Mouse (Mus musculus) MEL (cell line): ENCODE measurements at regions not wholly inside any gene's neighbourhood (a gene's known extent, or its start where the extent isn't known, plus 50 kb on each side); places are given as distances from the start of the nearest gene placed in this dataset.

ENCODE experiments used
- DNase-seq: peaks from one replicate; pipeline ENCODE4 v3.0.0; 2011; ENCODE audit warnings: low read depth, low spot score
- H3K27ac ChIP-seq: 2 replicates; pipeline ENCODE4 v1.5.1; 2012; ENCODE audit warnings: low read depth, mild to moderate bottlenecking, control low read depth, low read length, moderate library complexity; ENCODE audit not compliant: control insufficient read depth
- H3K27me3 ChIP-seq, 2 experiments: fragments of 150-350 bp in 1 of 2; sonication (generic) in 1 of 2; 2 replicates each; pipeline ENCODE4 v1.6.1; 2012; ENCODE audit warnings: low read length in 2 of 2, mild to moderate bottlenecking in 2 of 2, improper control_type of control experiment in 1 of 2, moderate library complexity in 1 of 2; ENCODE audit not compliant: insufficient read depth in 2 of 2, control insufficient read depth in 1 of 2
- H3K36me3 ChIP-seq, 2 experiments: 2 replicates each; pipeline ENCODE4 v1.6.1; 2012 to 2014; ENCODE audit warnings: low read length in 2 of 2, improper control_type of control experiment in 1 of 2, inconsistent platforms in 1 of 2, mild to moderate bottlenecking in 1 of 2; ENCODE audit not compliant: insufficient read depth in 2 of 2, control insufficient read depth in 1 of 2
- H3K4me1 ChIP-seq, 2 experiments: fragments of 150-350 bp in 1 of 2; sonication (generic) in 1 of 2; 2 replicates each; pipeline ENCODE4 v1.6.1; 2012; ENCODE audit warnings: low read length in 2 of 2, improper control_type of control experiment in 1 of 2, mild to moderate bottlenecking in 1 of 2; ENCODE audit not compliant: insufficient read depth in 2 of 2, control insufficient read depth in 1 of 2
- H3K4me3 ChIP-seq, 2 experiments: fragments of 150-350 bp in 1 of 2; sonication (generic) in 1 of 2; 2 replicates each; pipeline ENCODE4 v1.5.1; 2012; ENCODE audit warnings: low read depth in 2 of 2, low read length in 2 of 2, mild to moderate bottlenecking in 2 of 2, moderate library complexity in 2 of 2, control low read depth in 1 of 2, improper control_type of control experiment in 1 of 2; ENCODE audit not compliant: control insufficient read depth in 1 of 2, insufficient read depth in 1 of 2
- H3K79me2 ChIP-seq: 2 replicates; pipeline ENCODE4 v1.6.1; 2012; ENCODE audit warnings: mild to moderate bottlenecking, low read length, moderate library complexity; ENCODE audit not compliant: control insufficient read depth, poor library complexity, insufficient read depth
- H3K9ac ChIP-seq: 2 replicates; pipeline ENCODE4 v1.6.1; 2012; ENCODE audit warnings: low read depth, mild to moderate bottlenecking, control low read depth, low read length, moderate library complexity; ENCODE audit not compliant: control insufficient read depth, poor library complexity, severe bottlenecking
- H3K9me3 ChIP-seq: fragments of 150-350 bp; sonication (generic); replicated peaks from 2 replicates; pipeline ENCODE4 v1.6.1; 2012; ENCODE audit warnings: mild to moderate bottlenecking, low read length, improper control_type of control experiment, moderate library complexity; ENCODE audit not compliant: insufficient read depth
- CHD1 ChIP-seq: IDR thresholded peaks from 2 replicates; pipeline ENCODE4 v1.6.1; 2012; ENCODE audit warnings: low read depth, mild to moderate bottlenecking, inconsistent platforms, low read length, improper control_type of control experiment
- CHD2 ChIP-seq: IDR thresholded peaks from 2 replicates; pipeline ENCODE4 v1.6.1; 2011; ENCODE audit warnings: low read length, improper control_type of control experiment
- CTCF ChIP-seq, 3 experiments: IDR thresholded peaks in 2 of 3; conservative IDR thresholded peaks in 1 of 3; 2 replicates each; pipeline ENCODE4 v1.5.1; 2011 to 2012; ENCODE audit warnings: low read length in 3 of 3, low read depth in 2 of 3, mild to moderate bottlenecking in 2 of 3, improper control_type of control experiment in 1 of 3, inconsistent platforms in 1 of 3, mixed read lengths in 1 of 3, moderate library complexity in 1 of 3; ENCODE audit not compliant: control insufficient read depth in 1 of 3, insufficient read depth in 1 of 3, poor library complexity in 1 of 3, severe bottlenecking in 1 of 3
- E2F4 ChIP-seq: IDR thresholded peaks from 2 replicates; pipeline ENCODE4 v1.6.1; 2011; ENCODE audit warnings: low read depth, low read length, improper control_type of control experiment, borderline replicate concordance
- ELF1 ChIP-seq: IDR thresholded peaks from 2 replicates; pipeline ENCODE4 v1.6.1; 2014; ENCODE audit warnings: low read depth, mild to moderate bottlenecking, inconsistent platforms, low read length, improper control_type of control experiment, moderate library complexity
- JUND ChIP-seq: IDR thresholded peaks from 2 replicates; pipeline ENCODE4 v1.6.1; 2011; ENCODE audit warnings: low read depth, mild to moderate bottlenecking, improper control_type of control experiment, low read length
- MAFK ChIP-seq: IDR thresholded peaks from 2 replicates; pipeline ENCODE4 v1.6.1; 2011; ENCODE audit warnings: low read depth, mild to moderate bottlenecking, low read length, improper control_type of control experiment, borderline replicate concordance
- MAX ChIP-seq: IDR thresholded peaks from 2 replicates; pipeline ENCODE4 v1.6.1; 2011; ENCODE audit warnings: low read length, improper control_type of control experiment
- MAZ ChIP-seq: IDR thresholded peaks from 2 replicates; pipeline ENCODE4 v1.6.1; 2012; ENCODE audit warnings: low read depth, mild to moderate bottlenecking, inconsistent platforms, low read length, improper control_type of control experiment
- MEF2A ChIP-seq: IDR thresholded peaks from 2 replicates; pipeline ENCODE4 v1.6.1; 2014; ENCODE audit warnings: low read depth, mild to moderate bottlenecking, inconsistent platforms, low read length, improper control_type of control experiment; ENCODE audit not compliant: poor library complexity, insufficient replicate concordance, severe bottlenecking; ENCODE audit errors: extremely low read depth
- NELFE ChIP-seq: IDR thresholded peaks from 2 replicates; pipeline ENCODE4 v1.6.1; 2011; ENCODE audit warnings: low read depth, low read length, improper control_type of control experiment
- POLR2A ChIP-seq, 2 experiments: IDR thresholded peaks; 2 replicates each; pipeline ENCODE4 v1.6.1; 2011 to 2012; ENCODE audit warnings: low read length in 2 of 2, mild to moderate bottlenecking in 2 of 2, control low read depth in 1 of 2, improper control_type of control experiment in 1 of 2, low read depth in 1 of 2, moderate library complexity in 1 of 2; ENCODE audit not compliant: control insufficient read depth in 1 of 2, insufficient read depth in 1 of 2, poor library complexity in 1 of 2
- POLR2AphosphoS5 ChIP-seq: IDR thresholded peaks from 2 replicates; pipeline ENCODE4 v1.6.1; 2012; ENCODE audit warnings: low read depth, borderline replicate concordance, mild to moderate bottlenecking, inconsistent platforms, low read length, moderate library complexity, mixed read lengths
- RCOR1 ChIP-seq: IDR thresholded peaks from 2 replicates; pipeline ENCODE4 v1.6.1; 2012; ENCODE audit warnings: low read depth, mild to moderate bottlenecking, inconsistent platforms, low read length, improper control_type of control experiment
- SIN3A ChIP-seq: IDR thresholded peaks from 2 replicates; pipeline ENCODE4 v1.6.1; 2012; ENCODE audit warnings: low read length, improper control_type of control experiment, inconsistent platforms
- SMC3 ChIP-seq: IDR thresholded peaks from 2 replicates; pipeline ENCODE4 v1.6.1; 2011; ENCODE audit warnings: low read depth, low read length, improper control_type of control experiment
- TAL1 ChIP-seq: IDR thresholded peaks from 2 replicates; pipeline ENCODE4 v1.6.1; 2012; ENCODE audit warnings: mild to moderate bottlenecking, inconsistent platforms, low read length, moderate library complexity, mixed read lengths
- TCF12 ChIP-seq: IDR thresholded peaks from 2 replicates; pipeline ENCODE4 v1.6.1; 2014; ENCODE audit warnings: low read depth, mild to moderate bottlenecking, inconsistent platforms, low read length, improper control_type of control experiment, moderate library complexity
- USF2 ChIP-seq, 2 experiments: IDR thresholded peaks; 2 replicates each; pipeline ENCODE4 v1.6.1; 2011 to 2012; ENCODE audit warnings: improper control_type of control experiment in 2 of 2, low read length in 2 of 2, borderline replicate concordance in 1 of 2, inconsistent platforms in 1 of 2, low read depth in 1 of 2, mild to moderate bottlenecking in 1 of 2; ENCODE audit not compliant: insufficient read depth in 1 of 2
- ZC3H11A ChIP-seq: IDR thresholded peaks from 2 replicates; pipeline ENCODE4 v1.6.1; 2012; ENCODE audit warnings: low read depth, mild to moderate bottlenecking, inconsistent platforms, low read length, improper control_type of control experiment
- ZKSCAN1 ChIP-seq: IDR thresholded peaks from 2 replicates; pipeline ENCODE4 v1.6.1; 2012; ENCODE audit warnings: low read depth, mild to moderate bottlenecking, inconsistent platforms, low read length, improper control_type of control experiment, moderate library complexity
- ZMIZ1 ChIP-seq: IDR thresholded peaks from 2 replicates; pipeline ENCODE4 v1.6.1; 2012; ENCODE audit warnings: low read depth, mild to moderate bottlenecking, inconsistent platforms, low read length, improper control_type of control experiment, moderate library complexity
- ZNF384 ChIP-seq: IDR thresholded peaks from 2 replicates; pipeline ENCODE4 v1.6.1; 2012; ENCODE audit warnings: low read depth, mild to moderate bottlenecking, inconsistent platforms, low read length, improper control_type of control experiment

GRCm38 (mm10) chr1:124777685-124778084 is 657.8 kb downstream of the Actr3 start:
- H3K36me3 ChIP-seq, result no peaks in the 10 kb centered on the region
- H3K4me3 ChIP-seq, result no peak overlapping the region
- no peak for DNase-seq
- no peaks in the 10 kb centered on the region for H3K9me3 ChIP-seq
- H3K27me3 ChIP-seq, result no peaks in the 10 kb centered on the region
- no peaks in the 10 kb centered on the region for H3K79me2 ChIP-seq
- H3K9ac ChIP-seq, result no peak overlapping the region
- no peaks in the 10 kb centered on the region for H3K4me1 ChIP-seq
- no peak overlapping the region for H3K27ac ChIP-seq
- TF ChIP-seq JUND, result no peak
- no peak for TF ChIP-seq POLR2AphosphoS5
- TF ChIP-seq CHD2, result no peak
- TF ChIP-seq E2F4, result no peak
- TF ChIP-seq RCOR1, result no peak
- no peak for TF ChIP-seq TAL1
- TF ChIP-seq, all 39 proteins: peak for 0

GRCm38 (mm10) chr1:124756721-124757120 is 678.8 kb downstream of the Actr3 start:
- Histone ChIP-seq H3K9me3 (no peaks in the 10 kb centered on the region), H3K4me3 (no peak overlapping the region), H3K27me3 (no peaks in the 10 kb centered on the region), H3K36me3 (no peaks in the 10 kb centered on the region), H3K9ac (no peak overlapping the region), H3K4me1 (no peaks in the 10 kb centered on the region), H3K27ac (no peak overlapping the region), H3K79me2 (no peaks in the 10 kb centered on the region)
- DNase-seq, result no peak
- TF ChIP-seq MAZ (no peak), MAX (no peak), CTCF (IDR thresholded peaks at IDR 0.05 in 2 of 3, conservative IDR thresholded peaks at IDR 0.05 in 1 of 3; ENCODE audit: control insufficient read depth in 1 of 3, insufficient read depth in 1 of 3, low read depth in 2 of 3, low read length in 3 of 3, poor library complexity in 1 of 3, severe bottlenecking in 1 of 3) (no peak), SIN3A (no peak), POLR2A (IDR thresholded peaks at IDR 0.05; ENCODE audit: control insufficient read depth in 1 of 2, insufficient read depth in 1 of 2, low read depth in 1 of 2, low read length in 2 of 2, poor library complexity in 1 of 2) (no peak)

GRCm38 (mm10) chr1:124739777-124740176 is 694.4 kb upstream of the Dpp10 start:
- H3K27me3 ChIP-seq, result no peaks in the 10 kb centered on the region
- TF ChIP-seq ZKSCAN1 (no peak), MEF2A (no peak), MAFK (no peak), USF2 (IDR thresholded peaks at IDR 0.05; ENCODE audit: borderline replicate concordance in 1 of 2, insufficient read depth in 1 of 2, low read depth in 1 of 2, low read length in 2 of 2) (no peak), ELF1 (no peak), ZMIZ1 (no peak), MAX (no peak), TAL1 (no peak), CHD2 (no peak), SMC3 (no peak), MAZ (no peak), ZNF384 (no peak), CHD1 (no peak), ZC3H11A (no peak), TCF12 (no peak), NELFE (no peak)
- TF ChIP-seq, all 39 proteins: peak for 0
- no peak for DNase-seq
- H3K4me3 ChIP-seq, result no peak overlapping the region
- H3K36me3 ChIP-seq, result no peaks in the 10 kb centered on the region
- H3K79me2 ChIP-seq, result no peaks in the 10 kb centered on the region
- H3K9ac ChIP-seq, result no peak overlapping the region
- no peaks in the 10 kb centered on the region for H3K4me1 ChIP-seq
- no peaks in the 10 kb centered on the region for H3K9me3 ChIP-seq
- H3K27ac ChIP-seq, result no peak overlapping the region
